Mouse (Mus musculus): ENCODE data around the gene Dmrtc2.
"Not testable (repeated sequence)": the region's sequence is repeated elsewhere in the genome, so short reads cannot be mapped to it uniquely, and the experiment has no call there.

The Dmrtc2 gene

DNA sequence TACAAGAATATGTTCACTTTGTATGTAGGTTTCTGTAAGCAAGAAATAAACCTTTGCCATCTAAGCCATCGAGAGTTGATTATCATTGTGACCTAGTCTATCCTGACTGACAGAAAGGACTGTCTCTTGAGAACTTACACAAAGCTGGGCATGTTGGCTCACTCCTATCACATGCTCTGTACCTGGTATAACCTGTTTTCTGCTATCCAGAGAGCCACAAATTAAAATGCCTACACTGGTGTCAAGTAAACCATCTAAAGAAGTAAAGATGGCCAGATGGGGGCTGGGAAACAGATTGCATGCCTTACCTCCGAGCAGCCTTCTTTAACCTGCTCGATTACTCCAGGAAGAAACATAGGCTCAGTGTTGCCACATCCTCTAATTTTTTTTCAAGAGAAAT, 7.7 kb downstream of the Dmrtc2 start:
- DNase-seq = no peak

DNA sequence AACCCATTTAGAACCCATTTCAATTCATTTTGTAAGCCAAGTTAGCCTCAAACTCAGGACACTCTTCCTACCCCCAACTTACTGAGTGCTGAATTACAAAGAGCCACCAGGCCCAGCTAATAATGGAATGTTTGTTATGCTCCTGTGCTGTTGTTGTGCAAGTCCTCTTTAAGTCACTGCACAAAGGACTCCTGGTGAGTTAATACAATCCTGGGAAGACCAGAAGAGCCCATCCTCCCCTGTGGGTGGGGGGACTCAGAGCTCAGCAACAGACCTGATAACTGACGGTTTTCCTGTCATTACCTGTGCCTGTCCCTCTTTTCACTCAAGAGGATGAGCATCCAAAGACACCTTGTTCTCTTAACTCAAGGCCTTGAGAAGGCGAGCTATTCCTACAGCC, 9.8 kb downstream of the Dmrtc2 start:
- DNase-seq = no peak

DNA sequence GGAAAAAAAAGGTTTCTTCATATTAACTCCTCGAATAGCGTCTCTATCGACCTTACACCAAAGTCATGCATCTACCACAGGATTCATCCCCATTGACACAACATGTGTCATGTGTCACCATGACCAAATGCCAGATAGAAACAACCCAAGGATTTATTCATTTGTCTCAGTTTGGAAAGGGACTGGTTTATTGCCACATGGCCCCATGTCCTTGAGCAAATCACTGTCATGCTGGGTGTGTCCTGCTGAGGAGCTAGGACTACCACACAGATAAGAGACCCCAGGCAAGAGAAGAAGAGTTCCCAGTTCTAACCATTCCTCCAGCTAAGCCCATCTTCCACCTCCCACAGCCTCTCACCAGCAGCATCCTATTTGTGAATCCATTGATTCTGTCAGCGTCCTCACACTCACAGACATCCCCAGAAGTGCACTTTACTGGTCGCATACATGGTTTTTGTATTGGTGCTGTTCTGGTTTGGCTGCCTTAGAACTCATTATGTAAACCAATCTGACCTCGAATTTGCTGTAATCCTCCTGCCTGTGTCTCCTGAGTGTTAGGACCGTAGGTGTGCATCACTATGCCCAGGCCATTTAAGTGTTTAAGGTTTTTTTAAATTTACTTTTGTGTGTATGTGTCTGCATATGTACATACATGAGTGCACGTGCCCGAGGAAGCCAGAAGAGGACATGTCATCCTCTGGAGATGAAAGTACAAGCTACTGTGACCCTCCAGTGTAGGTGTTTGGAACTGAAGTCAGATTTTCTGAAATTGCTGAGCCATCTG, 12.8 kb downstream of the Dmrtc2 start:
- DNase-seq = no peak

DNA sequence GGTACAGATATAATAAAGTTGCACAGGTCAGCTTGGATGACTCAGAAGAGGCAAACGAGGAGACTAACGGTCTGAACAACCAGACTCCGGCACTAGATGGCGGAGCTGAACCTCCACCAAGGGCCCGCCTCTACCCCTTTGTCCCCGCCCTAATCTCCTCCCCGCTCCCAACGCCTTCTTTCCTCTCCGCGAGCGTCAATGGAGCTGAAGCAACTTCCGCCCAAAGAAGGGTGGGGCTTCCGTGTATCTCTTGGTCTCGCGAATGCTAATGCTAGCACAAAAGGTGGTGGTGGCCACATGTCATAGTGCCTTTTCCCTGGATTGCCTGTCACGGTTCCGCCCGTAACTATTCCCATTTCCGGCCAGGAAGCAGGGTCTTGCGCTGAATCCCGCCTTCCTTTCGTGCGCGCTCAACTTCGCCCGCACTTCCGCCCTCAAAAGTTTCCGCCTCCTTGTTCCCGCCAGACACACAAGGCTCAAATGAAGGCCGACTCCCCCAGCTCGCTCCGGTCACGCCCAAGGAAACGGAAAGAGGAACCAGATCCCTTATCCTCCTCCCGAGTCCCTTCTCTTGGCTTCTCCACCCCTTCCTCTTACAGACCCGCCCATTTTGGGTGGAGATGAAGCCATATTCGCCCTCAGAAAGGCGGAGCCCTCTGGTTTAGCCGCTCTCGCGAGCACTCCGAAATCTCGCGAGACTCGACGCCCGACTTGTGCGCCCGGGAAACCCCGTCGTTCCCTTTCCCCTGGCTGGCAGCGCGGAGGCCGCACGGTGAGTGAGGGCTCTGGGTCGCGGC, 14.2 kb downstream of the Dmrtc2 start, which contains the start of gene Rps19:
Gene Rps19, plus strand, starts transcription at position 476 of the 797 bp plus-strand sequence.
- DNase-seq = peak; percentile 97

DNA sequence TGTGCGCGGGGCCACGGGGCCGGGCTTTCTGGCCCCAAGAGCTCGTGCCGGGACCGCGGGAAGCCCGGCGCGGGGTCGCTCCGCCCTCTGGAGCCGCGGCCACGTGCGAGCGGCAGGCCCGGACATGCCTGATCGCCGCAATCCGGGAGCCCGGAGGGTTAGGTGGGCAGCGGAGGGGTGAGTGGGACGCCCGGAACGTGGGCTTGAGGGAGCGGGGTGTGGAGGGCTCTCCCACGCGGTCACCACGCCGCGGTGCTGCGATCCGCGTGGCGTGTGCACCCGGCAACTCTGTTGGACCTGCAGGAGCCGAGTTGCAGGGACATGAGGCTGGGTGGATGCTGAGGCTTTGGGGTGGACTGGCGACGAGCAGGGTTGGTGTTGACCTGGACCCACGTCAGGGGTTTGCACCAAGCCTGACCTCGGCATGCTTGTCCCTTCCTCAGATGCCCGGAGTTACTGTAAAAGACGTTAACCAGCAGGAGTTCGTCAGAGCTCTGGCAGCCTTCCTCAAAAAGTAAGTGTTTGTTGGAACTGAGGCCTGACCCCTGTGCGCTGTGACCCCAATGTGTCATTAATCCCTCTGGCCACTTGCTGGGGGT, 14.9 kb downstream of the Dmrtc2 start:
- peak; percentile 35 for DNase-seq

GRCm38 (mm10) chr7:24885468-24886307, 15.8 kb downstream of the Dmrtc2 start:
- DNase-seq = no peak

GRCm38 (mm10) chr7:24886308-24886633, 16.4 kb downstream of the Dmrtc2 start:
- DNase-seq = no peak

DNA sequence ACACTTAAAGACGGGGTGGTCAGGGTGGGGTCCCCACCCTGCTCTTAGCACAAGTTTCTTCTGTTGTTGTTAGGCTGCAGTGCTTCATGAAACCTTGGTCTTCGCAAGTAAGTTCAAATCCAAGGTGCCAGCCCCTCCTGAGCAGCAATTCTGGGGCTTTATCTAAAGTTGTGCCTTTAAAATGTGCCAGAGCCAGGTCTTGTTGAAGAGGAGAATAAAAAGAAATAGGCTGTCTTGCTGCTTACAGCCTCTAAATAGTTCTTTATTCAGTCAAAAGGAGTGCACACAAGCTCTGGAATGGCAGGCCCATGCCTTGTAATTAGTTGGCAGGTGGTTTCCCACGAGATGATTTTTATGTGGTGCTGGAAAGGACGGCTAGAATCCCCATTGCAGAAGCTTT, 17.2 kb downstream of the Dmrtc2 start:
- DNase-seq = no peak

DNA sequence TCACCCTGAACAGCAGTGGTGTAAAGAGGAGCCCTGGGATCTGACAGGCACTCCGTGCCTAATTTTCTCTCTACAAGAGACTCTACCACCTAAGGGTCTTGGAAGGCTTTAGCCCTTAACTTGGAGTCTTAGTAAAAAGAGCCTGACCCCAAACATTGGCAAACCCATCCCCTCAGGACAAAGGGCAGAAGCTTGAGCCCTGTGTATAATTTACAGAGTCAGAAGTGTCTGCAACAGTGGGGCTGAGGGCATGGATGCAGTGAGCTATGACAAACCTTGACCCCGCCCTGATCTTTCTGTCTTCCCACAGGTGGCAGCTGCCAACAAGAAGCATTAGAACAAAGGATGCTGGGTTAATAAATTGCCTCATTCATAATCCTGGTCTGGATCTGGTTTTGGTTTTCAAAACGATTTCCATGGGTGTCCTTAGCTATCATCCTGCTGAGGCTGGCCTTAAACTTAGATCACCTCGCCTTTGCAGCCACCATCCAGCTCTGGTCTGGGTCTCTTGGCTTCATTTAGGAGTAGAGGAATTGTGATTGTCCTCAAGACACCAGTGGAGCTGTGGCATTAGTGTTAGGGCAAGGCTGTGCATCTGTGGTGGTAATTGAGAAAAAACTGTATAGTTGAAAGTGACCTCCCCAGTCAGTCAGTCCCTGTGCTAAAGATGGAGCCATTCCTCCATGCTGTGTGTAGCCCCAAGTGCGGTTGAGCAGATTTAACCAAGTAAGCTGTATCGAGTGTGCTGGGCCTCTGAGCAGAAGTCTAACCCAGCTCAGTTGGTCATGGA, 19.8 kb downstream of the Dmrtc2 start:
- DNase-seq = no peak

- DNase-seq = peak; percentile 79
Observed at GRCm38 (mm10) chr7:24890281-24891216, 20.7 kb downstream of the Dmrtc2 start.

GRCm38 (mm10) chr7:24891241-24892124, 21.6 kb downstream of the Dmrtc2 start:
- no peak for DNase-seq

GRCm38 (mm10) chr7:24892125-24892583, 22.3 kb downstream of the Dmrtc2 start:
- DNase-seq = no peak

DNA sequence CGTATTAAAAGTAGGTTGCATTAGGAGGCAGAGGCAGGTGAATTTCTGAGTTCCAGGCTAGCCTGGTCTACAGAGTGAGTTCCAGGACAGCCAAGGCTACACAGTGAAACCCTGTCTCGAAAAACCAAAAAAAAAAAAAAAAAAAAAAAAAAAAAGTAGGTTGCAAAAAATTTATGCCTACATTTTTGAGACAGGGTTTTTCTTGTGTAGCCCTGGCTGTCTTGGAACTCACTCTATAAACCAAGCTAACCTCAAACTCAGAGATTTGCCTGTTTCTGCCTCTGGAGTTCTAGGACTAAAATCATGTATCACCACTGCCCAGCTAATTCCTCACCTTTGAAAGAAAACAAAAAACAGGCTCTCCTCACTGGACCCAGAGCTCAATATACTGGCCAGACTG, 25.9 kb downstream of the Dmrtc2 start:
- DNase-seq = not testable (repeated sequence)

- DNase-seq = no peak
Observed at GRCm38 (mm10) chr7:24896269-24896668, 26.4 kb downstream of the Dmrtc2 start.

DNA sequence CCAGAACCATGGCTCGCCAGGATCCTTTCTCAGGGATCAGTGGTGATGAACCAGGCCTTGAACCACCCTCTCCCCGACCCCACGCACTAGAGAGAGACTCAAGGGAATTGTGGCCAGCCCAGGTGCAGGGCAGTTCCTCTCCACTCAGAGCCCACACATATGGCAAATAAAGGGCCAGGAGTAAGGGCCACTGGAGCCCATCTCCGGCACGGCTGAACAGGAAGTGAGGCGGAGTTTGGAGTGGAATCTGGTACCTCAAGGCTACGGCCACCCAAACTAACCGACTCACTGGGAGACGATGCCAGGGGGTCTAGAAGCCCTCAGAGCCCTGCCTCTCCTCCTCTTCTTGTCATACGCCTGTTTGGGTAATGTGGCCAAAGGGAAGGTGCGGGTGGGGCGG, 27.4 kb downstream of the Dmrtc2 start, which contains the start of gene Cd79a:
Gene Cd79a, plus strand, starts transcription at position 158 of the 400 bp plus-strand sequence.
- no peak for DNase-seq

GRCm38 (mm10) chr7:24897959-24898358, 28.1 kb downstream of the Dmrtc2 start:
- DNase-seq = no peak

GRCm38 (mm10) chr7:24901114-24901513, 31.3 kb downstream of the Dmrtc2 start:
- DNase-seq = no peak

GRCm38 (mm10) chr7:24901842-24902241, 32.0 kb downstream of the Dmrtc2 start:
- DNase-seq = no peak

- no peak for DNase-seq
Observed at GRCm38 (mm10) chr7:24902264-24902629, 32.4 kb downstream of the Dmrtc2 start.
